Comparison of ENCODE assay signal across 20 mouse cellular contexts in genomic region chr3:65487419-65488088, GRCm38 (mm10). TPM values are rescaled to one million over a fixed set of nuclear protein-coding genes. Genes with fewer than 3 reads are reported as not detected.
DNase-seq lines count a peak whose midpoint lies in the region; ATAC-seq lines count a peak whose summit lies in the region.
"Had no signal": no experiment of that assay in that cellular context is flagged by ENCODE, and none has a peak within 500 bp of the region (broad histone marks: within the 10 kb centered on the region; RNA-seq: fewer than 3 reads in every experiment).

No protein-coding gene starts in this region.

- no peaks in the 10 kb centered on the region for H3K27me3 ChIP-seq in kidney, embryonic 16.5 days (ENCODE audit: insufficient read depth, low read length)
- no peaks in the 10 kb centered on the region for H3K27me3 ChIP-seq in kidney, embryonic 14.5 days (ENCODE audit: control insufficient read depth, insufficient read depth, low read length)
- H3K27me3 ChIP-seq: embryonic facial prominence, embryonic 12.5 days; forebrain, embryonic 13.5 days; forebrain, embryonic 15.5 days had no signal

- H3K4me3 ChIP-seq in kidney, embryonic 16.5 days (ENCODE audit: low read length), result no peak overlapping the region
- H3K4me3 ChIP-seq in kidney, embryonic 14.5 days (ENCODE audit: low read length), result no peak overlapping the region
- H3K4me3 ChIP-seq: embryonic facial prominence, embryonic 10.5 days; embryonic facial prominence, embryonic 12.5 days; forebrain, embryonic 13.5 days; forebrain, embryonic 15.5 days had no signal

- no peak overlapping the region for H3K9ac ChIP-seq in kidney, embryonic 16.5 days (replicated peaks; ENCODE audit: low read length)
- H3K9ac ChIP-seq in kidney, embryonic 14.5 days (ENCODE audit: low read depth, low read length), result no peak overlapping the region
- H3K9ac ChIP-seq: embryonic facial prominence, embryonic 12.5 days; forebrain, embryonic 13.5 days; forebrain, embryonic 15.5 days; forebrain, postnatal 0 days had no signal

- peak; percentile 90 for DNase-seq in heart, adult 11 months
- DNase-seq in heart, postnatal 36 days, result no peak
- DNase-seq in ovary, adult 18-20 months (ENCODE audit: low spot score), result peak; percentile 60
- no peak for DNase-seq in ovary, postnatal 14 days (ENCODE audit: low spot score)
- DNase-seq: adrenal gland, adult 2 months; adrenal gland, postnatal 14 days; adrenal gland, postnatal 36 days; cerebellum, adult 11-12 months; cerebellum, adult 2 months; cerebellum, adult 9-10 months; cerebellum, postnatal 10 days; cerebellum, postnatal 25 days; forebrain, postnatal 0 days had no signal

- 0 out of 2 replicates have a peak, but pooled peaks have one; percentile 32 for ATAC-seq in kidney, embryonic 16.5 days (ENCODE audit: low FRiP score, low TSS enrichment)
- ATAC-seq in kidney, embryonic 14.5 days (ENCODE audit: low FRiP score, low TSS enrichment), result no peak
- ATAC-seq in inflammation-experienced regulatory T-cells, adult 6 months, result no peak
- ATAC-seq: forebrain, embryonic 13.5 days; forebrain, embryonic 15.5 days; forebrain, postnatal 0 days had no signal

- WGBS in kidney, embryonic 16.5 days, result 57% methylated on average over 2 of the region's 2 CpGs
- WGBS in kidney, embryonic 14.5 days, result 68% methylated on average over 2 of the region's 2 CpGs

- H3K36me3 ChIP-seq in kidney, embryonic 16.5 days (ENCODE audit: insufficient read depth, low read length), result no peaks in the 10 kb centered on the region
- H3K36me3 ChIP-seq in kidney, embryonic 14.5 days (ENCODE audit: control insufficient read depth, insufficient read depth, low read length), result no peaks in the 10 kb centered on the region
- H3K36me3 ChIP-seq: embryonic facial prominence, embryonic 10.5 days; embryonic facial prominence, embryonic 12.5 days; forebrain, embryonic 15.5 days had no signal

- peaks cover 15% of the 10 kb centered on the region; the same call in 1 of the 2 replicates for H3K4me1 ChIP-seq in kidney, embryonic 16.5 days (ENCODE audit: insufficient read depth, low read length)
- peaks cover 7% of the 10 kb centered on the region for H3K4me1 ChIP-seq in kidney, embryonic 14.5 days (ENCODE audit: control insufficient read depth, insufficient read depth, low read length)
- H3K4me1 ChIP-seq: embryonic facial prominence, embryonic 12.5 days; forebrain, embryonic 13.5 days; forebrain, embryonic 15.5 days had no signal

- no peaks in the 10 kb centered on the region; the same call in 1 of the 2 replicates for H3K9me3 ChIP-seq in kidney, embryonic 16.5 days (ENCODE audit: low read length)
- no peaks in the 10 kb centered on the region for H3K9me3 ChIP-seq in kidney, embryonic 14.5 days (ENCODE audit: control insufficient read depth, low read length)
- H3K9me3 ChIP-seq: embryonic facial prominence, embryonic 10.5 days; embryonic facial prominence, embryonic 12.5 days; forebrain, embryonic 13.5 days; forebrain, embryonic 15.5 days had no signal

- H3K4me2 ChIP-seq in kidney, embryonic 16.5 days (replicated peaks; ENCODE audit: low read depth, low read length), result no peak overlapping the region
- no peak overlapping the region for H3K4me2 ChIP-seq in kidney, embryonic 14.5 days (replicated peaks; ENCODE audit: low read depth, low read length)
- H3K4me2 ChIP-seq: embryonic facial prominence, embryonic 12.5 days; forebrain, embryonic 13.5 days; forebrain, embryonic 15.5 days had no signal

- intact Hi-C loops in heart, postnatal 36 days (cut with DNase I), result no loop called here

- H3K27ac ChIP-seq in kidney, embryonic 16.5 days (ENCODE audit: low read length), result no peak overlapping the region
- H3K27ac ChIP-seq in kidney, embryonic 14.5 days (ENCODE audit: low read depth, low read length), result no peak overlapping the region
- H3K27ac ChIP-seq: embryonic facial prominence, embryonic 10.5 days; embryonic facial prominence, embryonic 12.5 days; forebrain, embryonic 13.5 days; forebrain, embryonic 15.5 days had no signal

RNA-seq across cellular contexts. Expression of gene Tiparp, which starts 40.7 kb away (rescaled TPM):
- total RNA-seq in heart, postnatal 36 days (2021), result 10 to 100 TPM; 11.7 TPM
- polyA plus RNA-seq in kidney, embryonic 16.5 days (2015; fragmentation: Nextera tagmentation; extraction: Ambion mirVana), result 27.4 and 28.3 TPM in 2 replicates
- polyA plus RNA-seq in kidney, embryonic 14.5 days (2014; fragmentation: Nextera tagmentation; extraction: Ambion mirVana), result 23.1 and 29.9 TPM in 2 replicates
- polyA plus RNA-seq in inflammation-experienced regulatory T-cells, adult 6 months (2017; shearing (Covaris generic)), result 1 to 10 TPM; 3.2 to 9.1 (median 7.9) TPM

Comparison
In these comparisons a context has a peak if more than half of its experiments do, and no peak if none do; other contexts are left out.
1. DNase-seq: peak in heart, adult 11 months (single experiment) and ovary, adult 18-20 months (single experiment); none in heart, postnatal 36 days (0 of 2) and ovary, postnatal 14 days (single experiment).